Mouse (Mus musculus) left cerebral cortex, adult 8-10 months (tissue): ENCODE results near the gene Foxj3. TPM values are rescaled to one million over a fixed set of nuclear protein-coding genes. Genes with fewer than 3 reads are reported as not detected.

Experiments
- DNase-seq, 2 experiments: peaks; one replicate each; pipeline ENCODE4 v3.0.0; 2022; ENCODE audit warnings: low spot score in 2 of 2
- total RNA-seq, 4 experiments: library from RNA; stranded (reverse); gene quantifications; 2 replicates each; pipeline ENCODE4 v1.2.4; 2022

Foxj3 gene
- total RNA-seq, 4 experiments from 2014 or later: 65.1 to 100 (median 78.9) TPM

DNA sequence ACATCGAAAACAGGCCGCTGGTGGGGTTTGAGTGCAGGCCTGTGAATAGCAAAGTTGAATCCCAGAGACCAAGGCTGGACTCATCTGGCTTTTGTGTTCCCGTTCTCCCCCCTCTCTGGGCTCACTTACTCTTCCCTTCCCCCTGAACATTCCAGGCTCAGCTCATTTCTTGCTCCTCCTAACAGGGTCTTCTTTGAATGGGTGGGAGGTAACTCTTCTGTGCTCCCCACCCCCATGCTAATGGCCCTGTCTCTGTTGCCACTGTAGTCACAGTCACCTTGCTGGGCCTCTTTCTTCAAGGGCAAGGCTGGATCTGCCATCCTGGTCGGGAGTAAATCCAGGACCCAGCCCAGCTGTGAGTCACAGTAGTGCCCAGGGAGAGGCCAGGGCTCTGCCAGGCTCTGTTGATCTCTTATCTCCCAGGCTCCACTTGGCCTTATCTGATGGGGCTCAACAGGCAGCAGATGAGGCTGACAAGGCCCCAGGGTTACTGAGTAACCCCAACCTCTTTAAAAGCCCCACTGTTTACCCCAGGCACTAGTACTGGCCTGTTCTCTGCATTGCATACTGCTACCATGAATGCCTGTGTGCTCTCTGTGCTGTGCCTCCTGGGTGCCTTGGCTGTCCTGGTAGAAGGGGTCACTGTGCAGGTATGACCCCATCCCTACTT is 100.5 kb downstream of the Foxj3 start, which contains the start of gene Guca2a:
Gene Guca2a, plus strand, starts transcription at position 529 of the 670 bp plus-strand sequence.
- DNase-seq: no peak

DNA sequence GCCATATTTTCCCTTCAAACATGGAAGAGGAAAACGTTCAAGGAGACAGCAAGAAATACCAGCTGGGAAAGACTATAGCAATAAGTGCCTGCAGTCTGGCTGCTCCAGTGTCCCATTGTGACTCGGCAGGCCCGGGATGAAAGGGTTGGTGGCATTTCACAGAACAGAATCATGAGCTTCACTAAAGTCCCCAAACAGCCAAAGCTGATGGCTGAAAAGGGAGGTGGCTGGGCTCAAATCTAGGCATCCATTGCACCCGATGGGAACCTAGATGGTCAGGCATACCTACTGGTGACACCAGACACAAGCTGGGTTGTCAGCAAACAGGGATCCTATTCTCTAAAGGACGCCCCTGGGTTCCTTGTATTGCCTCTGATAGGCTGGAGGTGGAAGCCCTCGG is 101.1 kb downstream of the Foxj3 start:
- DNase-seq: no peak

DNA sequence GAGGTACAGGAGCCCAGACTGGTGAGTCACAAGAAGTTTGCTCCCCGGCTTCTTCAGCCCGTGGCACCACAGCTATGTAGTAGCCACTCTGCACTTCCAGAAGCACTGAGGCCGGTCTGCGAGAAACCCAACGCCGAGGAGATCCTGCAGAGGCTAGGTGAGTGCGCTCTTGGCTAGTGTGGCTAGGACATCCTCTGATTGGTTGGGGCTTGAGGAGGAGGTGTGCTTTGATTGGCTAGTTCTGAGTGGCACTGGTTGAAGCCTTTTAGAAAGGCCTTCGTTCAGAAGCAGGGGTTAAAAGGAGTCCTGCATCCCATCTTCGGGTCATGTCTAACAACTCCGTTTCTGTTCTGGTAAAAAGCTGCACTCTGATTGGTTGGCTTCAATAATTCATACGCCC is 101.9 kb downstream of the Foxj3 start:
- no peak for DNase-seq

- no peak for DNase-seq
These were observed 105.9 kb downstream of the Foxj3 start for GRCm38 (mm10) chr4:119642666-119643065.

GRCm38 (mm10) chr4:119657011-119657410 is 120.2 kb downstream of the Foxj3 start:
- no peak for DNase-seq

GRCm38 (mm10) chr4:119658246-119658645 is 121.4 kb downstream of the Foxj3 start:
- no peak for DNase-seq

DNA sequence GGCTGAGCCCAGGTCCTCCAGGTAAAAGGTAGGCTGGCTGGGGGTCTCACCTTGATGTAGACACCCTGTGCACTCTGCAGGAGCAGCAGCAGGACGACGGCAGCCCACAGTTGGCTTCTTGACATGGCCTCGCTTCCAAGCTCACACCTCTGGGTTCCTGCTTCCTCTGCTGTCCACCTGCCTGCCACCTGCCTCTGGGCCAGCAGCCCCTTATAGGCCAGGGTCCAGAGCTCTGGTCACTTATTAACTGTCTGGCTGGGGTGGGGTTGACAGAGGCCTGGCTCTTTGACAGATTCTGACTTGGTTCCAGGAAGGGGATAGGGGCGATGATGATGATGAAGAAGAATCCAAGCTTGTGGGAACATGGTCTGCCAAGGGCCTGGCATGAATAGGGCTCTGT is 121.9 kb downstream of the Foxj3 start, which contains the start of gene Guca2b:
Gene Guca2b, minus strand, starts transcription at position 224 of the 400 bp plus-strand sequence.
- DNase-seq: no peak

DNA sequence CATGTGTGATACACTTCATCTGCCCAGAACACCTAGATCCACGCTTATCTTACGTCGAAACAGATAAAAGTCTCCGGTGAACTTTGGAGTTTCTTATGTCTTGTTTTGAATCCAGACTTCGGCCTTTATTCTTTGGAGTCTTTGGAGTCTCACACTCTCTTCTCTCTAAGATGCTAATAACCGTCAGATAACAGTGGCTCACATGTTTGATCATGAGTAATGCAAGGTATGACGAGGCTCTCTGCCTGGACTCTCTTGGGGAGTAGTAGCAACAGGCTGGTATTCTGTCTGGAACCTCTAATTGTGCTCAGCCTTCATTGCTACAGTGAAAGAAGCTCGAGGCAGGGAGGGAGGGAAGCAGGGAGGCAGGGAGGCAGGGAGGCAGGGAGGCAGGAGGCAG is 123.2 kb downstream of the Foxj3 start:
- no peak for DNase-seq

DNA sequence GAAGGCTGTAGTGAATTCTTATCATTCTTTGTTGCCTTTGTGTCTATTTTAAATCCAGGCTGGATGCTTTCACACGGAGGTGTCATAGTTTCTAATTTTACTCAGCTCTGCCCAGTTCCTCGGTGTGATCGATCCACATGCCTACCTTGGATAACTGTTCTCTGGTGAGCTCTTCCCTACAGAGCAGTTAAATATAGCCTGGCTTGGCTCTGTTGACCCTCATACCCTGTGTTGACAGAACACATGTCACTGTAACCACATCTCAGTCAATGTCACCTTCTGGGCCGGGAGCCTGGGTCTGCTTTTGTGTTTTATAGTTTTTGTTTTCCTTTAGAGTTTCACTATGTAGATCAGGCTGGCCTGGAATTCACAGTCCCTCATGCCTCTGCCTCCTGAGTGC is 125.3 kb downstream of the Foxj3 start:
- no peak for DNase-seq

DNA sequence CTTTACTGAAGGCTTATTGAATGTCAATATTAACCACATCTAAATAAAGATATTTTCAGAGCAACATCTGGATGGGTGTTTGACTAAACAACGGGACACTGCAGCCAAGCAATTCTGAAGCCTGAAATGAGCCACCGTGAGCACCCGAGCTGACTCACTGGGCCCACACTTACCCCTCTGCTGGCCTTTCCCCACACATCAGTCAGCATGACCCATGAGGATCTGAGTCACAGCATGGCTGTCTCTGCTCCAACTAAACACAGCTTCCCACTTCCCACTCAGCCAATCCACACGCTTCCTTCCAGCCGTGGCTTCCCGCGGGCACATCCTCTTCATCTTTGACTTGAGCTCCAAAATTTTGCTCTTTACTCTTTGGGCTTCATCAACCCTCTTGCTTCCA is 126.2 kb downstream of the Foxj3 start:
- no peak for DNase-seq

- no peak for DNase-seq
These were observed 126.7 kb downstream of the Foxj3 start for GRCm38 (mm10) chr4:119663409-119664095.

GRCm38 (mm10) chr4:119665166-119665565 is 128.4 kb downstream of the Foxj3 start:
- no peak for DNase-seq

DNA sequence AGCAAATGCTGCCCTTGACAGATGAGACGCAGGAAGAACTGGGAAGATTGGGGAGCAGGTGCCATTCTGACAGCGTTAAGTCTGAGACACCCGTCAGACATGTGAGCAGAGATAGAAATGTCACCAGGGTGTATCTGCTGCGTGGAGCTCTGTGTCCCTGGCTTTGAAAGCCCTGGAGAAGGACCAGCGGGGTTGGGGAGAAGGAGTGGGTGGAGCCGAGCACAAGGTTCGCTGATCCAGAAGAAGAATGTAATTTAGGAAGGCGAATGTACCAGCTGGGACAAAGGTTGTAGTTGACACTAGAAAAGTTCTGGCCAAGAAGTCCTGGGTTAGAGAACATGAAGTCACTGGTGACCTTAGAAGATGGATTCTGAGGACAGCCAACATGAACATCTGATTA is 129.3 kb downstream of the Foxj3 start:
- no peak for DNase-seq

- DNase-seq: no peak
These were observed 130.7 kb downstream of the Foxj3 start for GRCm38 (mm10) chr4:119667454-119667853.

DNA sequence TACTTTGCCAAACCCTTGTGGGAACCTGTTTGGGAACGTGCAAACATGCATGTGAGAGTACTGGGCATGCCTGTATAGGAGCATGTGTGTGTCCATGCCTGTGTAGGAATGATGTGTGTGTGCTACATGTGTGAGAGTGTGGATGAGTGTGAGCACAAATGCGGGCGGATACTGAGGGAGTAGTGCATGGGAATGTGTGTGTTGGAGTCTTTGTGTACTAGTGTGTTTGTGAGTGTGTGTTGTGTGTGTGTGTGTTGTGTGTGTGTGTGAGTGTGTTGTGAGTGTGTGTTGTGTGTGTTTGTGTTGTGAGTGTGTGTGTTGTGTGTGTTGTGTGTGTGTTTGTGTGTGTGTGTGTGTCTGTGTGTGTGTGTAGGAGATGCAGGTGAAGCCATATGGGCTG is 131.4 kb downstream of the Foxj3 start:
- no peak for DNase-seq

GRCm38 (mm10) chr4:119668596-119668995 is 131.8 kb downstream of the Foxj3 start:
- DNase-seq: no peak

- DNase-seq: no peak
These were observed 132.8 kb downstream of the Foxj3 start for GRCm38 (mm10) chr4:119669356-119670209.

DNA sequence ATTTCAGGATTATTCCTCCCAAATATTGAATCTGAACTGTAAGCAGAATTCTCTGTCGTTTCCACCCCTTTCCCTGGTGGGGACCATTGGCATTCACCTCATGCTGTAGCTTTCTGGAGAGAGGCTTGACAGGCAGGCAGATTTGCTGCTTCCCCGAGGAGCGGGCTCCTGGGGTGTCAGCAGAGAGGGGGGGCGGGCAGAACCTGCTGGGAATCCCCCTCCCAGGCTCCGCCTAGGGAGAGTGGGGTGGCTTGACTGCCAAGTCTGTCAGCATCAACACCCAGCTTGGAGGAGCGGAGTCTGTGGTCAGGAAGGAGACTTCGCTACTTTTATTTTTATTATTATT is 133.4 kb downstream of the Foxj3 start:
- no peak for DNase-seq

DNA sequence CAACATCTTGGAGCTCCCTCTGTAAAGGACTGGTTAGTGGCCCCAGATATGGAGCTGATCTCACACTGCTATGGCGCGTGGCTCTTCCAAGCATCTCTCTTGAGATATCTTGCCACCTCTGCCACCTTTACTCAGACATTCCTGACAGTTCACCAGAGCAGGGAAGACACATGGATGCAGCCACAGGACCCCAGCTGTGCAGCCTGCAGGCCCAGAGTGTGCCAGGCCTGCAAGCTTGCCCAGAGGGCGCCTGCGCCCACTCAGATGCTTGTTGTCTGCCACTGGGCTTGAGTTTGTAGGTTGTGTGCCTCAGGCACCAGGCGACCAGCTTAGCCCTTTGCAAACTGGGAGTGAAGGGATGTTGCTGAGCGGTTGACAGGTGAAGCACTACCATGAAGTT is 133.9 kb downstream of the Foxj3 start:
- DNase-seq: no peak

- DNase-seq: no peak
These were observed 134.4 kb downstream of the Foxj3 start for GRCm38 (mm10) chr4:119671164-119671563.

GRCm38 (mm10) chr4:119672685-119673084 is 135.9 kb downstream of the Foxj3 start:
- no peak for DNase-seq
